Comparison of ENCODE assay signal across 13 mouse cellular contexts in the genomic region with DNA sequence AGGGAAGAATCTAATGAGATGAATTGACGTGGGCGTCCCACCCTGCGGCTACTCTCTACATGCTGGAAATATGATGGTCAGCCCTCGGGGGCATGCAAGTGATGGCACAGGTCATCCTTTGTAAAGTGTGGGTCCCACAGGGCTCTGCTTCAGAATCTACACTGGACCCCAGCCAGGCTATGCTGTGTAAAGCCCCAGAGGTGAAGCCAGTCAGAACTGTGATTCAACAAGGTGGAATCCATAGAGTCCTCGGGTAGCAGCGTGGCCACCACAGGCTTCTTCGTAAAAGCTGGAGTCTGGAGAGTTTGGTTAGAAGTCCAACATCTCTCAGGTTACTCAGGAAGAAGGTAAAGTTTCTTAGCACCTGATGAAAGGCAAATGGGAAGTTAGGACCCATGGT.
"Had no signal": no experiment of that assay in that cellular context is flagged by ENCODE, and none has a peak within 500 bp of the region (broad histone marks: within the 10 kb centered on the region; RNA-seq: fewer than 3 reads in every experiment).

No protein-coding gene starts in this region.

- ATAC-seq: lung, postnatal 0 days; midbrain, embryonic 13.5 days had no signal

- H3K9ac ChIP-seq: liver, embryonic 14.5 days; midbrain, embryonic 13.5 days had no signal

- H3K9me3 ChIP-seq: midbrain, embryonic 13.5 days had no signal

- H3K27ac ChIP-seq: liver, embryonic 14.5 days; midbrain, embryonic 13.5 days had no signal

- DNase-seq: kidney, adult 8-10 months; kidney, postnatal 25 days; layer of hippocampus, adult 9-11 months; layer of hippocampus, postnatal 36 days; lung, adult 2 months; lung, postnatal 36 days; right cerebral cortex, postnatal 4 days; spleen, adult 18-20 months; thymus, adult 18-20 months; thymus, postnatal 14 days had no signal

- H3K36me3 ChIP-seq: midbrain, embryonic 13.5 days had no signal

- H3K4me3 ChIP-seq: midbrain, embryonic 13.5 days had no signal

- H3K4me2 ChIP-seq: midbrain, embryonic 13.5 days had no signal
